Mouse (Mus musculus): ENCODE results near the gene Agfg2. TPM values are rescaled to one million over a fixed set of nuclear protein-coding genes. Genes with fewer than 3 reads are reported as not detected.

Gene Agfg2
- polyA plus RNA-seq, 1 experiment from 2014 or later = 12.2 TPM

- no peak for TF ChIP-seq CTCF (IDR thresholded peaks at IDR 0.05; ENCODE audit: low read depth)
- H3K27ac ChIP-seq (ENCODE audit: low read depth) = peak overlapping the region; percentile 75; the same call in 1 of the 2 replicates
- WGBS = 76% methylated on average over 5 of the region's 5 CpGs
- no peak overlapping the region for H3K9ac ChIP-seq
- no peak overlapping the region for H3K4me2 ChIP-seq
- ATAC-seq (ENCODE audit: insufficient read depth) (no peak), DNase-seq (no peak)
- H3K4me1 ChIP-seq (ENCODE audit: insufficient read depth) = peaks cover 9% of the 10 kb centered on the region
- H3K27me3 ChIP-seq (ENCODE audit: insufficient read depth, low read length) = no peaks in the 10 kb centered on the region
- no peaks in the 10 kb centered on the region for H3K9me3 ChIP-seq (ENCODE audit: low read depth, low read length)
- H3K4me3 ChIP-seq (ENCODE audit: low read depth, low read length) = no peak overlapping the region
- H3K36me3 ChIP-seq (ENCODE audit: insufficient read depth) = 0 out of 2 replicates have a peak, but pooled peaks cover 2% of the 10 kb centered on the region
Measured at GRCm38 (mm10) chr5:137672361-137672760, 12.2 kb downstream of the Agfg2 start.

- peaks cover 9% of the 10 kb centered on the region for H3K36me3 ChIP-seq (ENCODE audit: insufficient read depth)
- ATAC-seq (ENCODE audit: insufficient read depth) (peak; percentile 81), DNase-seq (peak; percentile 67)
- no peak for TF ChIP-seq CTCF (IDR thresholded peaks at IDR 0.05; ENCODE audit: low read depth)
- no peak overlapping the region for H3K4me3 ChIP-seq (ENCODE audit: low read depth, low read length)
- peak overlapping the region; percentile 19; the same call in 1 of the 2 replicates for H3K4me2 ChIP-seq
- H3K27me3 ChIP-seq (ENCODE audit: insufficient read depth, low read length) = no peaks in the 10 kb centered on the region
- no peaks in the 10 kb centered on the region for H3K9me3 ChIP-seq (ENCODE audit: low read depth, low read length)
- WGBS = 8% methylated on average over 9 of the region's 9 CpGs
- peak overlapping the region; percentile 75 for H3K27ac ChIP-seq (ENCODE audit: low read depth)
- H3K4me1 ChIP-seq (ENCODE audit: insufficient read depth) = peaks cover 9% of the 10 kb centered on the region
- H3K9ac ChIP-seq = peak overlapping the region; percentile 1; the same call in 1 of the 2 replicates
Measured at GRCm38 (mm10) chr5:137671443-137672240, 12.9 kb downstream of the Agfg2 start.

- peak; percentile 47 for TF ChIP-seq CTCF (IDR thresholded peaks at IDR 0.05; ENCODE audit: low read depth)
- WGBS = 94% methylated on average over 1 of the region's 1 CpGs
- no peak overlapping the region for H3K4me2 ChIP-seq
- no peaks in the 10 kb centered on the region for H3K27me3 ChIP-seq (ENCODE audit: insufficient read depth, low read length)
- no peak overlapping the region for H3K9ac ChIP-seq
- no peak overlapping the region for H3K4me3 ChIP-seq (ENCODE audit: low read depth, low read length)
- peaks cover 20% of the 10 kb centered on the region for H3K36me3 ChIP-seq (ENCODE audit: insufficient read depth)
- H3K27ac ChIP-seq (ENCODE audit: low read depth) = no peak overlapping the region
- DNase-seq = no peak
- peaks cover 9% of the 10 kb centered on the region for H3K4me1 ChIP-seq (ENCODE audit: insufficient read depth)
- H3K9me3 ChIP-seq (ENCODE audit: low read depth, low read length) = no peaks in the 10 kb centered on the region
- no peak for ATAC-seq (ENCODE audit: insufficient read depth)
Measured at GRCm38 (mm10) chr5:137670240-137670639, 14.3 kb downstream of the Agfg2 start.

GRCm38 (mm10) chr5:137668971-137669370 lies 15.6 kb downstream of the Agfg2 start:
- no peak for TF ChIP-seq CTCF (IDR thresholded peaks at IDR 0.05; ENCODE audit: low read depth)
- Histone ChIP-seq H3K36me3 (ENCODE audit: insufficient read depth) (peaks cover 32% of the 10 kb centered on the region), H3K9ac (no peak overlapping the region; the same call in 1 of the 2 replicates), H3K27ac (ENCODE audit: low read depth) (peak overlapping the region; percentile 38; the same call in 1 of the 2 replicates), H3K4me3 (ENCODE audit: low read depth, low read length) (no peak overlapping the region), H3K4me1 (ENCODE audit: insufficient read depth) (peaks cover 9% of the 10 kb centered on the region), H3K27me3 (ENCODE audit: insufficient read depth, low read length) (no peaks in the 10 kb centered on the region), H3K9me3 (ENCODE audit: low read depth, low read length) (no peaks in the 10 kb centered on the region), H3K4me2 (no peak overlapping the region)
- ATAC-seq (ENCODE audit: insufficient read depth) = no peak
- 54% methylated on average over 10 of the region's 10 CpGs for WGBS
- DNase-seq = peak; percentile 45

- 75% methylated on average over 9 of the region's 9 CpGs for WGBS
- peaks cover 71% of the 10 kb centered on the region for H3K36me3 ChIP-seq (ENCODE audit: insufficient read depth)
Measured at GRCm38 (mm10) chr5:137663057-137663456, 21.5 kb downstream of the Agfg2 start.

GRCm38 (mm10) chr5:137660064-137660688 lies 24.4 kb downstream of the Agfg2 start:
- TF ChIP-seq CTCF (IDR thresholded peaks at IDR 0.05; ENCODE audit: low read depth) = no peak
- H3K36me3 ChIP-seq (ENCODE audit: insufficient read depth) = peaks cover 50% of the 10 kb centered on the region
- H3K27ac ChIP-seq (ENCODE audit: low read depth) = no peak overlapping the region
- 79% methylated on average over 6 of the region's 6 CpGs for WGBS
- ATAC-seq (ENCODE audit: insufficient read depth) (no peak), DNase-seq (no peak)
- no peak overlapping the region for H3K9ac ChIP-seq
- no peak overlapping the region for H3K4me2 ChIP-seq
- no peaks in the 10 kb centered on the region for H3K27me3 ChIP-seq (ENCODE audit: insufficient read depth, low read length)
- H3K4me1 ChIP-seq (ENCODE audit: insufficient read depth) = no peaks in the 10 kb centered on the region
- no peaks in the 10 kb centered on the region for H3K9me3 ChIP-seq (ENCODE audit: low read depth, low read length)
- H3K4me3 ChIP-seq (ENCODE audit: low read depth, low read length) = no peak overlapping the region

More at GRCm38 (mm10) chr5:137663057-137663456, 21.5 kb downstream of the Agfg2 start:
- Histone ChIP-seq H3K27me3 (ENCODE audit: insufficient read depth, low read length) (no peaks in the 10 kb centered on the region), H3K4me1 (ENCODE audit: insufficient read depth) (no peaks in the 10 kb centered on the region), H3K9ac (no peak overlapping the region), H3K4me2 (no peak overlapping the region), H3K27ac (ENCODE audit: low read depth) (no peak overlapping the region), H3K9me3 (ENCODE audit: low read depth, low read length) (no peaks in the 10 kb centered on the region), H3K4me3 (ENCODE audit: low read depth, low read length) (no peak overlapping the region)
- TF ChIP-seq CTCF (IDR thresholded peaks at IDR 0.05; ENCODE audit: low read depth) = no peak
- ATAC-seq (ENCODE audit: insufficient read depth) = no peak
- no peak for DNase-seq

- ATAC-seq (ENCODE audit: insufficient read depth) = peak; percentile 65
- Histone ChIP-seq H3K4me2 (no peak overlapping the region), H3K27ac (ENCODE audit: low read depth) (no peak overlapping the region)
Measured at GRCm38 (mm10) chr5:137656977-137657376, 27.5 kb downstream of the Agfg2 start.

More at GRCm38 (mm10) chr5:137656977-137657376, 27.5 kb downstream of the Agfg2 start:
- peak; percentile 87 for TF ChIP-seq CTCF (IDR thresholded peaks at IDR 0.05; ENCODE audit: low read depth)
- peak; percentile 93 for DNase-seq
- H3K9me3 ChIP-seq (ENCODE audit: low read depth, low read length) = no peaks in the 10 kb centered on the region
- 20% methylated on average over 6 of the region's 6 CpGs for WGBS
- peaks cover 35% of the 10 kb centered on the region for H3K36me3 ChIP-seq (ENCODE audit: insufficient read depth)
- H3K4me3 ChIP-seq (ENCODE audit: low read depth, low read length) = no peak overlapping the region
- H3K9ac ChIP-seq = no peak overlapping the region
- no peaks in the 10 kb centered on the region for H3K27me3 ChIP-seq (ENCODE audit: insufficient read depth, low read length)
- H3K4me1 ChIP-seq (ENCODE audit: insufficient read depth) = no peaks in the 10 kb centered on the region

All from lung, embryonic 14.5 days (tissue).